Mouse (Mus musculus): ENCODE data around the gene Sptssa. TPM values are rescaled to one million over a fixed set of nuclear protein-coding genes. Genes with fewer than 3 reads are reported as not detected.

Sptssa gene
- total RNA-seq, 2 experiments from 2014 or later = 15.8 TPM

Small RNAs within 50 kb of the gene (microRNA-seq; reads per million reads assigned to microRNA genes)
- not detected for gene Mir1892

Other genes with a start within 250 kb of the Sptssa start
- 10 to 100 TPM; 17.1 to 18.5 TPM for gene Eapp, start 39.3 kb upstream of the Sptssa start, total RNA-seq (2021)
- 10 to 100 TPM; 17.0 to 17.6 TPM for gene Snx6, start 139.1 kb upstream of the Sptssa start, total RNA-seq (2021)
- 100 to 1,000 TPM; 462 to 524 TPM for gene Cfl2, start 206.3 kb upstream of the Sptssa start, total RNA-seq (2021)

Data from gastrocnemius, adult 18-20 months (tissue).